Mouse (Mus musculus) left cerebral cortex, adult 8-10 months (tissue): Measurements from ENCODE around the gene Clk4. TPM values are rescaled to one million over a fixed set of nuclear protein-coding genes. Genes with fewer than 3 reads are reported as not detected.

Source experiments
- DNase-seq, 2 experiments: peaks; one replicate each; pipeline ENCODE4 v3.0.0; 2022; ENCODE audit warnings: low spot score in 2 of 2
- total RNA-seq, 4 experiments: library from RNA; stranded (reverse); gene quantifications; 2 replicates each; pipeline ENCODE4 v1.2.4; 2022

The Clk4 gene
- 100 to 1,000 TPM in 2 of 4 experiments, 10 to 100 TPM in 2; 92.1 to 119 (median 102) TPM for total RNA-seq

DNA sequence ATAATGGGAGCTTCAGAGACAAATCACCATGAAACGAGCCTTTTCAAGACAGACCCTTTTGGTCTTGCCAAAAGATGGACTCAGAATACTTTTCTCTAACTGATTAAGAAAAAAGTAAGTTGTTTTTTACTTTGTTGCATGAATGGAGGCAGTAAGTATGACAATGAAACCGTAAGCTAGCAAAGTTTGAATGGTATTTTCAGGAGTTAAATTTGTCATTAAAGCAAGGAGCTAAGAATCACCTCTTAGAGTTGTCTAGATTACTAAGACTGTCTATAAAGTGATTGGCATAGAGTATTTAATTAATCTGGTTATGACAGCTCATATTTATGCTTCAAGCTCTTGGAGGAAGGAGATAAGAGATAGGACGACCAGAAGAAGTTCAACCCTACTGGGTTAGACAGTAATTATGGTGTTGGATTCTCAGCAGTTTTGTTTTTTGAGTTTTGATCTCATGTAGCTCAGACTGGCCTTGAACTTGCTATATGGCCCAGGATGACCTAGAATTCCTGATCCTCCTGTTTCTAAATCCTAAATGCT is at the start of gene Clk4:
TSS of gene Clk4 (plus strand) at position 51 of the 540 bp plus-strand sequence.
- DNase-seq: no peak

DNA sequence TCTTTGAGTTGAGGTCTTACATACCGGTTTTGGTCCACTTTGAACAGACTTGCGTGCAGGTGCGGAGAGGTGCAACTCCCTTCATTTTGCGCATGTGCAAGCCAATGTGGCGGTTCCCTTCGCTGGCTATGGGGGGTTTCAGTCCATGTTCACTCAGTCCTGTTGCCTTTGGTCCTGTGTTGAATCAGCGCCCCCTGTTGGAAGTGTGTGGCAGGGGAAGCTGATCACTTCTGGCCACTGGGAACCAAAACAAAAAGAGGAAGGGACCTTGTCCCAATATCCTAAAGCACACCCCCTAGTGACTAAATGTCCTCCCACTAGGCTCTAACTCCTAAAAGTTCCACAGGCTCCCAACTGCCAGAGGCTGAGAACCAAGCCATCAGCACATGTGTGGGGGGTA is 47.5 kb upstream of the Clk4 start:
- DNase-seq: no peak

DNA sequence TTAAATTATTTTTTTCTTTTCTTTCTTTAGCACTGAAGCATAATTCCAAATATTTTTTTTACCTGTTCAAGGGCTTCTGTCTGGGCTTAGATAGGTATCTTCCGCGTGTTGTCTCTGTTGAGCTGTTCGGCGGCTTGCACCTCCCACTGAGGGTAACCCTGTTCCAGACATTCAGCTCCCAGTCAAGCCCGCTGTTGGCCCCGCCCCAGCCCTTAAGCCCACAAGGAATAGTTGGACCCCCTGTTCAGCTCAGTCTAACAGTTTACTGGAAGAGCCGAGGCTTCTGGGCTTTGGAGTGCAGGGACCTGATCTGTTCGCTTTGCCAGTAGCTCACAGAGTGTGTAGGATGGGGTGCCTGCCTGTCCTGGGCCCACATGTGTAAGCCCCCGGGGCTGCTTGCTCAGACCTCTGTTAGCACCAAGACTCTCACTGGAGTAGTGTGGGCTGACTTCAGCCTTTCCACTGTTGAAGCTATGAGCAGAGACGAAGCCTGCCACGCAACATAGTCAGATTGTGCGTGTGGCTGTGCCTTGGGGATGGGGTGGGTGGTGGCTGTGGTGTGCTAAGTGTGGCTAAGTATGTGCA is 42.0 kb upstream of the Clk4 start:
- DNase-seq: no peak

DNA sequence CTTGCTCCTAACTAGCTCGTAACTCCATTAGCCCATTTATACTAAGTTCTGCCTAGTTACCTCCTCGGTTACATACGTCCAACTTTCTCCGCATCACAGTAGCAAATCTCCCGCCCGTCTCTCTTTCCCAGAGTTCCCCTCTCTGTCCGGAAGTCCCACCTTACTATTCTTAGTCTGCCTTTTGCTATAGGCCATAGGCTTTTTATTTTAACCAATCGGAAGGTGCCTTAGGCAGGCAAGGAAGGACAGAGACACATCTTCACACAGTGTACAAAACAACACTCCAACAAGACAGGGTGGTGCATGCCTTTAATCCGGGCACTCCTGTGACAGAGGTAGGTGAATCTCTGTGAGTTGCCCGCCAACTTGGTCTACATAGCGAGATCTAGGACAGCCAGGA is 41.2 kb upstream of the Clk4 start, which contains the start of gene Gm12569:
TSS of gene Gm12569 (plus strand) at position 166 of the 400 bp plus-strand sequence.
- DNase-seq: no peak

GRCm38 (mm10) chr11:51227104-51227503 is 34.4 kb upstream of the Clk4 start:
- peak; percentile 11 to 73 for DNase-seq

- no peak for DNase-seq
These were observed 26.9 kb upstream of the Clk4 start for GRCm38 (mm10) chr11:51234626-51235025.

GRCm38 (mm10) chr11:51242897-51243296 is 18.6 kb upstream of the Clk4 start:
- no peak for DNase-seq

- no peak for DNase-seq
These were observed 4.5 kb upstream of the Clk4 start for GRCm38 (mm10) chr11:51257006-51257405.

GRCm38 (mm10) chr11:51262342-51263285 is 1.1 kb downstream of the Clk4 start, which contains the start of gene BC049762:
TSS of gene BC049762 (minus strand) at chr11:51263046.
- DNase-seq: peak; percentile 98

DNA sequence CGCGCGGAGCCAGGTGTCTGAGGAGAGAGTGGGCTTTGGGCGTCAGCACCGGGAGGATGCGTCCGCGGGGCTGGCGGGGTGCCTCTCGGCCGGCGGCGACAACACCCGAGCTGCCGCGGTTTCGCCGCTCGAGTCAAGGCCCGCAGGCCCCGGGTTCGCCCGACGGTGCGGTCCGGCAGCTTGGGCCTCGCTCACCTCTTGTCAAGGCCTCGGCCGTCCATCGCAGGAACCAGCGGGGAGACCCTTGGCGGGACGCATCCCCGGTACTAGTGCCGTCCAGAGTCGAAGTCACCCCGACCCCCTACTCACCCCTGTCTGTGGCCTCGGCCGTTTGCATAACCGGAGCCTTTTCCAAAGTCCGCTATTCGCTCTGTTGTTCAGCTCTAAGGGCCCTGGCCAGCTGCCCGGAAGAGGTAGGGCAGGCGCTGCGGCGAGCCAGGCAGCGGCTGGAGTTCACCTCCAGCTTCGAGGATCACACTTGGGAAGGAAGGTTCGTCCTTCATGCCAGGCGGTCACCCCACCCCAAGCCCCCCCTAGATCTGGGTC is 1.8 kb downstream of the Clk4 start:
- peak; percentile 32 to 35 for DNase-seq

DNA sequence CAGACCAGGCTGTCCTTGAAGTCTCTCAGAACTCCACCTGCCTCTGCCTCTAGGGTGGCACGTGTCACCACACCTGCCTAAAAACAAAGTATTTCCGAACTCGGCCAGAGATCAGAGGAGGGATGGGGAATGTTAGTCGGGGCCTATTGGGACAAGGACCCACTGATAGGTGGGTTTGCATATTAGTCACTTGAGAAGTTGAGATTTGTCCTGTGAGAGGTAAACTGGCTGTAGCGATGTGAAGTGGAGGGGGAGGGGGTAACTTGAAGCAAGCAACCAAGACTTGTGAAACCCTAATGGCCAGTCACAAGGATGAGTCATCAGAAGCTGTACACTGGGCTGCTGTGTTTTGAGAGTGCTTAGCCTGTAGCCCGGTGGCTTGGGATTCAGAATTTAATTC is 2.8 kb downstream of the Clk4 start:
- DNase-seq: no peak

DNA sequence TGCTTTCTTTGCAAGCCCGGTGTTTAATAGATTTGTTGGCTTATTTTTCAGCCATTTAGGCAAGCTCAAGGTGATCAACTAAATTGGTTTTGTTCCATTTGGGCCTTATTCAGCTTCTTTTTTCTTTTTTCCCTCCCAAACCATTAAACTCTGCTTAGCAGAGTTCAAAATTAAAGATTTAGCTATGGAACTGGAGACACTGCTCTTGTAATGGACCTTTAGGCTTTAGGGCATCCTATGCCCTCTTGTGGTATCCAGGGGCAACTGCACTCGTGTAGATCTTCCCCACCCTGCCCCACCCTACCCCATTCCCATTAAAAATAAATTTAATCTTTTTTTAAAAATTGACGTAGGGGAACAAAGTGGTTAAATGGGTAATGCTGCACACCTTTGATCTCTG is 3.8 kb downstream of the Clk4 start:
- no peak for DNase-seq

DNA sequence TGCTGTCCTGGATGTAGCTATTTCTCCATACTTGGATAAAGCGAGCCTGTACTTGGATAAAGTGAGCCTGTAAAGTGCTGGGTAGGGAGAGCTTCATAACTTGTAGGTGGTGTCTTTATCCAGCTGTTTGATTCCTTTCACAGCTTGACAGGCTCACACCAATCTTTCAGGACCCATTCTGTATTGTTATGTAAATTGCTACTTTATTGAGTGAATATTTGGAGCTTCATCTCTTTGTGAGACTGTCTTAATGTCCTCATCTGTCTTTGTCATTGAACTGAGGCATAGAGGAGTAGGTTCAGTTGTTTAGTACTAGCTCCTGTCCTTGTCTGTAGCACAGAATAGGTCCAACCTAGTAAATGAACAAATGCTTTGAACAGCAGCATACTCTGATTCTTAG is 12.9 kb downstream of the Clk4 start:
- no peak for DNase-seq

GRCm38 (mm10) chr11:51289564-51290041 is 28.1 kb downstream of the Clk4 start, which contains the start of gene Col23a1:
TSS of gene Col23a1 (plus strand) at chr11:51289920.
- peak in 1 of 2 experiments; percentile 57 for DNase-seq

DNA sequence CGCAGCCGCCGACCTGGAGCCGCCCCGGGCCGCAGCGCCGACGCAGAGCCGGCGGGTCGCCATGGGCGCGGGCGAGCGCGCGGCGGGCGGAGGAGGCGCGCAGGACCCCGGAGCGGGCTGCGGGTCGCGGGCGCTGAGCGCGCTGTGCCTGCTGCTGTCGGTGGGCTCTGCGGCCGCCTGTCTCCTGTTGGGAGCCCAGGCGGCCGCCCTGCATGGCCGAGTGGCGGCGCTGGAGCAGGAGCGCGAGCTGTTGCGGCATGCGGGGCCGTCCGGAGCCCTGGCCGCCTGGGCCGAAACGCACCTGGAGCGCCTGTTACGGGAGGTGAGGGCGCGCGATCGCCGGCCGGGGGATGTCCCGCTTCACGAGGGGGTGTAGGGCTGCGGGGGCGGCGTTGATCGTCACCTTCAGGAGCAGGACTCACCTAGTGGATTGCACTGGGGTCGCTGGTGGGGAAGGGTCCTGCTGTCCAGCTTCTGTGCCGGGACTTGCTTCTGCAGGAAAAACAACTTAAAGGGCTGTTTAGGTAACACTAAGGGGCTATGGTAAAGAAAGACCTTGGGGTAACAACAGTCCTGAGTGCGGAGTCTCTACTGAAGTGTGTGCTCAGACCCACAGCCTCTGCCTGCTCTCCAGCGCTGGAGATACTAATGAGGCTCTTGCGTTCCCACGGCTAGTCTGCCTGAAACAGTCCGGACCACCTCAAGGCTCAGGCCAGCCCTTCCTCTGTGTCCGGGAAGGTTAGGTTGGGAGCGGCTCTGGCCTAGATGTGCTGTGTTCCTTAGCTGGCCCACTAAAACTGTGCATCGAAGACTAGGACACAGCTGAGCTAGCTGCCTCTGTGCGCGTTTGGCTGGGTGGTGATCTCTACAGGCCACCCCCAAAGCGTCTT is 28.8 kb downstream of the Clk4 start:
- no peak for DNase-seq

DNA sequence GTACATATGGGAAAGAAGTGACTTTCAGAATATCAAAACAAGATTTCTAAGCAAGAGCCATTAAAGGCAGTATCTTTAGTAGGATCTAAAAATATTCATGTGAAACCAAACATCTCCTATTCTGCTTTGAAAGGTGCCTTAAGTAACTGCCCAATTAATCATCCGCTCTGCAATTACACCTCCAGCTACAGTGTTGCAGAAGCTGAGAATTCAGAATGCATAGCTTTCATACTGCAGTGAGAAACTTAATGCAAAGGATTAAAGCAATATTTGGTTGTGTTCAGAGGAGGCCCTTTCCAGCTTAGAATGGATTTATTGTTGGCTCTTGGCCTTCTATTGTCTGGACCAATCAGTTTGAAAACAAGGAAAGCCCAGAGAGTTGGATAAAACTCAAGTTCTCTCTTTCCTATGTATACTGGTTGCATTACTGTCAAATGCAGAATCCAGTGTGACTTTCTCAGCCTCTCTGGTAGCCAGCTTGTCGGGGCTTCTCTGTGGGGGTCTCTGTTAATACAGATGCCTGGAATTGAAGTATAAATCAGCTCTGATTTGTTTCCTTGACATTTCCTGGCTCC is 32.5 kb downstream of the Clk4 start:
- no peak for DNase-seq

DNA sequence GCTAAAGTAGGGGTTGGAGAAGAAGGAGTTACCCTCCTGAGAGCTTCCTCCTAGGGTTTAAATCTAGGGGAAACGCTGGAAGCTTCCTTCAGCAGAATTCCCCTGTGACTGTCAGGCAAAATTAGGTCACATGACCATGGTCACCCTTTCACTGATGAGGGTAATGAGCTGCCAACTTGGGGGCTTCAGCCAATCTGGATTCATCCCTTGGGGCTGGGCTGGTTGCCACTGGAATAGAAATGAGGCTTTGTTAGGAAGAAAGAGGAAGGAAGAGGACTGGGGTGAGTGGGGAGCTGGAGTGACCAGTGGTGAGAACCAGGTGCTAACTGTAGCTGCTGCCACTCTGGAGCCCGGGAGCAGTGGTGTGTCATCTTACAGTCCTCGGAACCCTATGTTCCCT is 34.2 kb downstream of the Clk4 start:
- DNase-seq: no peak

GRCm38 (mm10) chr11:51298691-51299090 is 37.2 kb downstream of the Clk4 start:
- no peak for DNase-seq

DNA sequence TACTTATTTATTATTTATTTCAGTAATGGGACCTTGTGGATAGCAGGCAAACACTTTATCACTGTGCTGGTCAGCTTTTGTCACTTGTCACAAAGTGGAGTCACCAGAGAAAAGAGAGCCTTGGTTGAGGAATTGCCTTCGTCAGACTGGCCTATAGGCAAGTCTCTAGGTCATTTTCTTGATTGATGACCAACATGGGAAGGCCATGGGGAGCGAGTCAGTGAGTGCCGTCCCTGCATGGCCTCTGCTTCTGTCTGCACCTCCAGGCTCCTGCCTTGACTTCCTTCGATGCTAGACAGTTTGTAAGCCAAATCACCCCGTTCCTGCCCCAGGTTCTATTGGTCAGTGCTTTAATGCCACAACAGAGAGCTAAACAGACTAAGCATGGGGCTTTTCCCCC is 40.9 kb downstream of the Clk4 start:
- DNase-seq: no peak

GRCm38 (mm10) chr11:51303981-51304553 is 42.5 kb downstream of the Clk4 start:
- peak in 1 of 2 experiments; percentile 28 for DNase-seq
